Mouse (Mus musculus): ENCODE data around the gene Adam25.
"Not testable (repeated sequence)": the region's sequence is repeated elsewhere in the genome, so short reads cannot be mapped to it uniquely, and the experiment has no call there.

Gene Adam25

GRCm38 (mm10) chr8:40751908-40752307 is at the start of gene Adam25:
Gene Adam25 (plus strand): TSS chr8:40752208.
- not testable (repeated sequence) for DNase-seq (ENCODE audit: low spot score)

- not testable (repeated sequence) for DNase-seq (ENCODE audit: low spot score)
Measured at GRCm38 (mm10) chr8:40715406-40715805, 36.6 kb upstream of the Adam25 start.

- DNase-seq (ENCODE audit: low spot score): no peak
Measured at GRCm38 (mm10) chr8:40715986-40716385, 36.0 kb upstream of the Adam25 start.

GRCm38 (mm10) chr8:40783320-40783719 is 31.3 kb downstream of the Adam25 start:
- no peak for DNase-seq (ENCODE audit: low spot score)

GRCm38 (mm10) chr8:40792973-40793372 is 41.0 kb downstream of the Adam25 start, which contains the start of gene Adam20:
Gene Adam20 (plus strand): TSS chr8:40793273.
- DNase-seq (ENCODE audit: low spot score): not testable (repeated sequence)

- no peak for DNase-seq (ENCODE audit: low spot score)
Measured at GRCm38 (mm10) chr8:40803379-40804079, 51.5 kb downstream of the Adam25 start.
